Mouse (Mus musculus) gastrocnemius, postnatal 14 days (tissue): ENCODE results near the gene Thap12. TPM values are rescaled to one million over a fixed set of nuclear protein-coding genes. Genes with fewer than 3 reads are reported as not detected.

ENCODE experiments used
- DNase-seq: peaks from one replicate; pipeline ENCODE4 v3.0.0; 2021; ENCODE audit warnings: mixed read lengths
- intact Hi-C: fragments of 180-260 bp; cut with DNase I; formaldehyde crosslinking; loops from one replicate; pipeline ENCODE4 v1.15.1; 2025; ENCODE audit warnings: low total_unique reads
- total RNA-seq, 2 experiments: library from RNA; stranded (reverse); gene quantifications; 2 replicates each; pipeline ENCODE4 v1.2.3; 2021

Thap12 gene
- total RNA-seq, 2 experiments from 2014 or later = 72.2 to 81.4 TPM

DNA sequence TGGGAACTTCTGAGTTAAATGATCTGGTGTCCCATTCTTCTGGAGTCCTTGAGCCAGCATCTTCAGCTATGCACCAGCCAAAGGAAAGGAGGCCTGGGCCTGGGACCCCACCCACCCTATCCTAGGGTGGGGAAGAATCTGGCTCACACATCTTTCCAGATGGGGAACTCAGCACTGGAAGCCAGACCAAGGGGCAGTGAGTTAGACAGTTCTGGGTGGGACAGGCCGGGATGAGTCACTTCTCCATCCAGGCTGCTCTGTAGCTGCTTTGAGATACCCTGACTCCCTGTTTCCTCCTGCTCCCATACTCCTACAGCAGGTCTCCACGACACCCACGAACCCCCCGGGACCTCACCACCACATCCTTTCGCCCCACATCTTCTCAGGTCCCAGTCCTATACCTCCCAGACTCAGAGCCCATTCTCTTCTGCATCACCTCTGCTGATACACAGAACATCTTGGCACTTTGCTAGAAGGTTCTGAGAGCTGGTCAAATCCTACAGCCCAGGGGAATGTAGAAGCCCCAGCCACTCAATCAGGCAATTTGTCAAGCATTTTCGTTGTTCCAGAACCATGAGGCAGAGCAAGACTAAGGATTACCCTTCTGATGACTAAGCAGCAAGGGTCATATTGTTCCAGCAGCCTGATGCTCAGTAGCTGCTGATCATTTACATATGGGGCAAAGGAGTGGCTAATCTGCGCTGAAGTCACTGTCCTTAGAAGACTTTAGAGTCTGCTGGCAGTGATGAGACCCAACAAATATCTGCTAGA is 34.1 kb downstream of the Thap12 start:
- DNase-seq = peak; percentile 44
- intact Hi-C loops = no loop called here

DNA sequence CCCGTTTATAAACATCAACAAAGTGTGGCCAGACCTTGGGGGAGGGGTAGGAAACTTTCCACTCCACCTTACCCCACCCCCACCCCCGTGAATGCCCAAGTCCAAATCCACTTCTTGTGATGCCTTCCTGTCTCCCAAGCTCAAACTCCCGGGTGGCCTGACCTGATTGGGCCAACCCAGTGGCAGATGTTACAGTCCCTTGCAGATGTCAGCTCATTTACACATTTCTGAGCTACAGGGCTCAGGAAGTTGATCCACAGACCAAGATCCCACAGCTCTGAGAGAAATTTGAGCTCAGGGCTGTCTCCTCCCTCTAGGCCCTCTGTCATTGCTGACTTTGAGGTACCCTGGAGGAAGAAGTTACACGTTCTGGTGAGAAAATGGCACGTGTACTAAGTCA is 37.5 kb downstream of the Thap12 start:
- no peak for DNase-seq
- intact Hi-C loops = loop anchor here (5.0 to 10.0 kb wide), 3 partner anchors 37 to 334 kb away; partner anchors contain the start of gene Wnt11

DNA sequence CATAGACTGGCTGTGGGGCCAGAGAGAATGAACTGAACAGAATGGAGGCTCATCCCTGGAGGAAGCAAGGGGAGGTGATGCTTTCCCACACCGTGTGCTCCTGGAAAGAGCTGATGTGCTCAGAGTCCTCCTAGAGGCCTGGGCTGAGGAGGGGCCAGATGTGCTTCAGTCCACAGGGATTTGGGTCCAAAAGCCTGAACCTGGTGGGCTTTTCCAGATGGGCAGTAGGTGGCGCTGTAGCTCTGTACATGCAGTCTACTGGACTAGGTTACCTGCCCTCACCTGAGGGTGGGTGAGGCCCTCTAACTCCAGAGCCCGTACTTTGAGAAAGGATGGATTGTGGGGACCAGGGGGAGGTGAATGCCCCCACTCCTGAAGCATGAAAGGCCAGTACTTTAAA is 40.4 kb downstream of the Thap12 start:
- intact Hi-C loops = loop anchor here (5.0 to 10.0 kb wide), 3 partner anchors 34 to 331 kb away; partner anchors contain the start of gene Wnt11
- DNase-seq = peak; percentile 59

DNA sequence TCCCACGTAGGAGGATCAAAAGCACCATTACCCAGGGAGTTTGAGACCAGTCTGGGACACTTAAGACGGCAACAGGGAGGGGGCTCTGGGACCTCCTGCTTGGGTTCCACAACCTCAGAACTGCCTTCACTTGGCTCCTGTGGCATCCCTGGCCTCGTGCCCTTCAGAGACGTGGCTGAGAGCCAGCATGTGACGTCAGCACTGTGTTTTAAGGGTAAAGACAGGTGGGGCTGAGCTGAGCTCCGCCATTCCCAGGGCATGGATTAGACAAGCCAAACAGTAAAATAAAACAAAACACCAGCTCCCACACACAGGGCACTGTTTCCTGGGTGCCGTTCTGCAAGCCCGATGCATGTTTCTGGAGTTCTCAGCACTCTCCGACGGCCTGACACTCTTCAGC is 47.5 kb downstream of the Thap12 start:
- intact Hi-C loops = no loop called here
- no peak for DNase-seq

DNA sequence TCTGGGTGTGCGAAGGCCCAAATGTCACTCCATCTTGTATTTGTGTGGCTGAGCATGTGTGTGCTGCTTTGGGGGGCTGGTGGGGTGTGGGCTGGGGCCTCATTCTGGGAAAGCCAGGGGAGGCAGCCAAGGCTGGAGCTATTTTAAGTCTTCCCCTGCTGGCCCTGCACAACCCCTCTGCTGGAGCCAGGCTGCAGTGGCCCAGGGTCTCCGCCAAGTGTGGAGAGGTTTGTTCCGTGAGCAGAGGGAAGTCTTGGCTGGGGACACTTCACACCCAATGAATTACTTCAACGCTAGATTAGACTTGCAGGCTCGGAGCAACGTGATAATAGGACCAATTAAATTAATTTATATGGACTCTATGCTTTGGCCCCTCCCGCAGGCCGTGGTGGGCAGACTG is 49.8 kb downstream of the Thap12 start:
- intact Hi-C loops = no loop called here
- peak; percentile 76 for DNase-seq

GRCm38 (mm10) chr7:98756050-98756449 is 53.1 kb downstream of the Thap12 start:
- DNase-seq = no peak
- intact Hi-C loops = no loop called here

- intact Hi-C loops = no loop called here
- DNase-seq = peak; percentile 48
These were observed 53.7 kb downstream of the Thap12 start for GRCm38 (mm10) chr7:98756556-98756955.

GRCm38 (mm10) chr7:98760126-98760525 is 57.2 kb downstream of the Thap12 start:
- no peak for DNase-seq
- intact Hi-C loops = no loop called here

- intact Hi-C loops = no loop called here
- no peak for DNase-seq
These were observed 61.0 kb downstream of the Thap12 start for GRCm38 (mm10) chr7:98763911-98764310.

- DNase-seq = no peak
- intact Hi-C loops = no loop called here
These were observed 64.4 kb downstream of the Thap12 start for GRCm38 (mm10) chr7:98767261-98767660.

Other genes starting within 250 kb of the Thap12 start
- gene Lrrc32, start 213.8 kb upstream of the Thap12 start, total RNA-seq = 1 to 10 TPM; 3.5 to 6.9 TPM
- gene Emsy, start 46.3 kb upstream of the Thap12 start, total RNA-seq = 10 to 100 TPM; 19.2 to 19.4 TPM
- 1 to 10 TPM; 6.1 to 7.9 TPM for gene Wnt11, start 132.0 kb downstream of the Thap12 start, total RNA-seq